Mouse (Mus musculus): ENCODE results near the gene Krt90.
"Not testable (repeated sequence)": the region's sequence is repeated elsewhere in the genome, so short reads cannot be mapped to it uniquely, and the experiment has no call there.

The Krt90 gene

GRCm38 (mm10) chr15:101562850-101563249 is at the start of gene Krt90:
Krt90 (minus strand) TSS chr15:101562950.
- DNase-seq = no peak

DNA sequence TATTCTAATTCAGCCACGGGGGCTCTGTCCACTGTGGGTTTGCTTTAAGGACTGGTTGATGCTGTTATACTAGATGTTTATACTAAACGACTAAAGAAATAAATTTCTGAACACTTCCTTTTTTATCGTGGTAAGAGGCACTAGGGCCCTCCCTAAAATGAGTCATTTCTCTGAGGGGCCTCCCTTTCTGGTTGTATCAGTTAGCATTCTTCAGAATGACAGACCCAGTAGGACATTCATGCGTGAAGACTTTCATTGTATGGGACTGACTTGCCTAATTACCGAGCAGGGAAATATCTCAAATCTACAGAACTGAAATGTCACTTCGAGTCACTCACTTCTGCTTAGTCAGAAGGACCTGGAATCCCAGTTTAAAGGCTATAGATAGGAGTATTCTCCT is 36.4 kb upstream of the Krt90 start:
- DNase-seq = no peak

GRCm38 (mm10) chr15:101588216-101588615 is 25.5 kb upstream of the Krt90 start:
- no peak for DNase-seq

GRCm38 (mm10) chr15:101584456-101584855 is 21.7 kb upstream of the Krt90 start:
- DNase-seq = no peak

- DNase-seq = no peak
These were observed 20.6 kb upstream of the Krt90 start for GRCm38 (mm10) chr15:101583211-101583965.

DNA sequence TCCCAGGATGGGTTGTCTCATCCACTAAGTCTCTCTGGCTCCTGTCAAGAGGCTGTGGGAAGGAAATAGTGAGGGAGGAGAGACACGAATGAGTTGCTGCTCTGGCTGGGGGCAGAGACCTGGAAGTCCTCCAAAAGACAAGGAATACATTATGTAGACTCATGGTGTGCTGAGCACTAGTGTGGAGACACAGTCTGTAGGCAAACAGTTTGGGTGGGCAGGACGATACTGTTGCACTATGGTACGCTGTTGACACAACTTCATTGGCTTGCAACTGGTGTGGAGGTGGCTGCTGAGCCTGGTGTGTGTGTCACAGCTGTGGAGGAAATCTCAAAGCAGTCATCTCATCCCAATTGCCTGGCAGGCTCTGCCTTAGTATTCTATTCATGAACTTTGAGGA is 19.0 kb upstream of the Krt90 start:
- DNase-seq = no peak

DNA sequence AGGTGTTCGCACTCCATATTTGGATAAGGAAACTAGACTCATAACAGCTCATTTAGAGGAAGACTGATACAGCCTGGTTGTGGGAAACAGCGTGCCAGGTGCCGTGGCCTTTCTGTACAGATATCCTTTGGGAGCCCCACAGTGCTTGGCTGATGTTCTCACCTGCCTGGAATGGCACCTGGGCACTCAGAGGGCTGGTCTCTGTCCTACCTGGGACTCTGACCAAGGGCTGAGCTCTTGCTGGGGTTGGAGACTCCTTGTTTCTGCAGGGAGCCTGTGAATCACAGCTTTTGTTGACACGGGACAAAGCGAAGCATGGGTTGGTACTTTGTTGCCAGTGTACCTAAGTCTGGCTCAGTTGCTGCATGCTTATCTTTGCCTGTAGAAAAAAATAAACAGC is 12.8 kb upstream of the Krt90 start:
- DNase-seq = no peak

DNA sequence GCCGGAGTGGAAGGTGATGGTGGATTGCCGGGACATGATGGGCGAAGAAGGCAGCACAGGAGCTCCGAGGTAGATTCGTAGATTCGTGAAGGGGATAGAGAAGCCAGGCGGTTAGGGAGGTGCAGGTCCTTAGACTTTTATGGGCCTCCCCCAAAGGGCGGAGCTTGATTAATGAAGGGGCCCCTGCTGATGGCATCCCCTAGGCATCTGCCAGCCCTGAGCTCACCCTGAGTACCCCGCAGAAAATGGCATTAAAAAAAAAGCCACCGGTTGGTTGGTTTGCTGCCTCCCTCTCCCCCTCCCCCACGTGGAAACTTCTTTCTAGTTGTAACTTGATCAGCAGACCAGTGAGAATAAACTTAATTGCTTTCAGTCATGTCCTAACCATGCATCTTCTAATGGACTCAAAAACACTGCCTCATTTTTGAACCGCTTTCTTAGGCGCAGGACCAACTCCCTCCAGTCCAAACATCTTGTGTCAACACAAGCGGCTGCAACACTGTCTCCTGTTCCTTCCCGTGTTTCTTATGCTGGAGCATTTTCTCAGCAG is 11.1 kb upstream of the Krt90 start, which contains the start of gene Krt75:
Gene Krt75 (minus strand): TSS at position 109 of the 550 bp plus-strand sequence.
- no peak for DNase-seq

- no peak for DNase-seq
These were observed 5.0 kb upstream of the Krt90 start for GRCm38 (mm10) chr15:101567780-101568179.

DNA sequence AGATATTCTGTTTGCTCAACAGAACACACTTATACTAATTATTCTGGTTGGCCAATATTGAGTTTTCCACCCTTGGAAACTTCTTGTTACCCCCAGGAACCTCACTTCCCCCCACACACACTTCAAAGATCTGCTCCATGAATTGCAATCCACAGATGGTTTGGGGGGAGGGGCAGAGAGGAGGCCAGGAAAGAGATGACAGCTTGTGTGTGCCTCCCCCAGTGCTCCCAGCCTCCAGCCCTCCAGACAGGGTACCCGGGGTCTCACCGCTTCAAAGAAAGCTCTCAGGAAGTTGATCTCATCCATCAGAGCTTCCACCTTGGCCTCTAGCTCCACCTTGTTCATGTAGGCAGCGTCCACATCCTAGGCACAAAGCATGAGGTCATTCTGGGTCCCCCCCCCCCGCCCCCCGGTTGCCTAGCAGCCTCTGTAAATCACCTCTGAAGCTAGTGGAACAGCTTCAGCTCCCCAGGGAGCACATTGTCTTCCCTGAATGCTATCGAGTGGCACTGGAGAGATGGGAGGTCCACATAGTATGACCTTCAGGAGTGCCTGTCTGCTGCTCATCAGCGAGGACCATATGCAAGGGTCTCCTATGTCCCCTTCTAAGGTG is 4.6 kb downstream of the Krt90 start:
- no peak for DNase-seq

DNA sequence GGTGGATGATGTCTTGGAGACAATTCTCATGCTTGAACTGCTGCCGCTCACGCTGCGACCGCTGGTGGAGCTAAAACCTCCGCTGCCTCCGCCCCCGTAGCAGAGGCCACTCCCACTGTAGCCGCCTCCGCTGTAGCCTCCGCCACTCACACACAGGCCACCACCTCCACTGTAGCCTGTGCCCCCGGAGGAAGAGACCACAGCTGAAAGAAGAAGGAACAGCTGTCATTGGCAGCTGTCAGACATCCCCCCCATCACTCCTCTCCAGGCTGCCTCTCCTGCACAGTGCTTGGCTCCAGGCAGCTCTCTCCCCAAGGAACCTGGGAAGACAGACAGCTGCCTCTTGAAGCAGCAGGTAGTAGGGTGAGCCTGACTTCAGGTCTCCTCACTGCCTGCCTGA is 9.6 kb downstream of the Krt90 start:
- no peak for DNase-seq

DNA sequence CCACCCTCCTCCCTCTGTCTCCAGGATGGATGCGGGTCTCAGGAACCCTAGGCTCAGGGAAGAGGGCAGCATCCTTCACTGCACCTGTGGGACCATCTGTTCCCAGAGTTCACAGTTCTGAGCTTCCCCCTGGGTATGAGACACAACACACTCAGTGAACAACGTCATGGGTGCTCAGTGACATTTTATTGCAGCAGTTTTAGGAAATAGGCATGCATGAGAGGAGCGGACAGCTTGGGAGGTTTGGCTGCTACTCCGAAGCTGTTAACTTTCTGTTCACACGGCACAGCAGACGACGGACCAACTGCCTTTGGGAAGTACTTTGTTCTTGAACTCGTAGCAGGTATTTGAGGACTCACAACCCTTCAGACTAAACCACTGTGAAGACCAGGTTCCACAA is 10.6 kb downstream of the Krt90 start:
- DNase-seq = no peak

- DNase-seq = no peak
These were observed 12.2 kb downstream of the Krt90 start, which contains the start of gene Krt82 for GRCm38 (mm10) chr15:101550567-101550966. Krt82 (minus strand) TSS chr15:101550667.

DNA sequence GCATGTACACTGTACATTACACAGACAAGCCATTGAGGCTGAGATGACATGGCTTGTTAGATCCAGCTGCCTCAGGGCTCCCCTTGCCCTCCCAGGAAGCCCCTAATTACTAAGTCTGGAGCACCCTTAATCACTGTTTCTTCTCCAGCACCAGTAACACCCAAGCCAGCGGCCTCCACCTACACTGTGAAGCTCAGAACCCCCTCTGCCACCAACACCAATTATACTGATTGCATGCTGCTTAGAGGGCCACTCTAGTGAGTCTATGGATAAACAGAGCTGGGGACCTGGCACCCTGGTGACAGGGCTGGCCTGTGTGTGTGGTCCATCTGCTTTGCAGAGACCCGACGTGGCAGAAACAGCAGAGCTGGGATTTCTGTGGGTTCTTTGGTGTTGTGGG is 18.3 kb downstream of the Krt90 start:
- no peak for DNase-seq

DNA sequence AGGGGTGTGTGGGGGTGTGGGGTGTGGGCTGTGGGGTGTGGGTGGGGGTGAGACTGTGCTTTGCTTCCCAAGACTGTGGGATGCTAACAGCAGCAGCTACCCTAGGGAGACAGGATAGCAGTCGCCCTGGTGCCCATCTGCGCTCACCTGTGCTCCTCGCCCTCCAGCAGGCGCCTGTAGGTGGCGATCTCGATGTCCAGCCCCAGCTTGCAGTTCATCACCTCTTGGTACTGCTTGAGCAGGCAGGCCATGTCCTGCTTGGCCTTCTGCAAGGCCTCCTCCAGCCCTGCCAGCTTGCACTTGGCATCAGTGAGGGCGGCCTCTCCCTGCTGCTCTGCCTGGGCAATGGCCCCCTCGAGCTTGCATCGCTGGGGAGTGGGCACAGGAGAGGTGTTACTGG is 20.2 kb downstream of the Krt90 start:
- DNase-seq = no peak

DNA sequence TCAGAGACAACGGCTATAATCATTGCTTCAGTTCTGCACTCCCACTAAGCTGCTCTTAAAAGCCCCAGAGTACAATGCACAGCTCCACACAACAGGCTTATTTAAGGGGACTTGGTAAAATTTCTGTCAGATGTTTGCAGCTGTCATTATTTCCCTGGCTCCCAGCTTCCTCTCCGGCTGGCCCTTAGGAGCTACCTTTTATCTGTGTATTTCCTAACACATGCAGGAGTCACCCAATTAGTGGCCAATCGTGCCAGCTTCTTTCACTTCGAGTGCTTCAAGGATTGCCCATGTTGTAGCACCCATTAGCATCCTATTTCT is 24.2 kb downstream of the Krt90 start:
- no peak for DNase-seq

DNA sequence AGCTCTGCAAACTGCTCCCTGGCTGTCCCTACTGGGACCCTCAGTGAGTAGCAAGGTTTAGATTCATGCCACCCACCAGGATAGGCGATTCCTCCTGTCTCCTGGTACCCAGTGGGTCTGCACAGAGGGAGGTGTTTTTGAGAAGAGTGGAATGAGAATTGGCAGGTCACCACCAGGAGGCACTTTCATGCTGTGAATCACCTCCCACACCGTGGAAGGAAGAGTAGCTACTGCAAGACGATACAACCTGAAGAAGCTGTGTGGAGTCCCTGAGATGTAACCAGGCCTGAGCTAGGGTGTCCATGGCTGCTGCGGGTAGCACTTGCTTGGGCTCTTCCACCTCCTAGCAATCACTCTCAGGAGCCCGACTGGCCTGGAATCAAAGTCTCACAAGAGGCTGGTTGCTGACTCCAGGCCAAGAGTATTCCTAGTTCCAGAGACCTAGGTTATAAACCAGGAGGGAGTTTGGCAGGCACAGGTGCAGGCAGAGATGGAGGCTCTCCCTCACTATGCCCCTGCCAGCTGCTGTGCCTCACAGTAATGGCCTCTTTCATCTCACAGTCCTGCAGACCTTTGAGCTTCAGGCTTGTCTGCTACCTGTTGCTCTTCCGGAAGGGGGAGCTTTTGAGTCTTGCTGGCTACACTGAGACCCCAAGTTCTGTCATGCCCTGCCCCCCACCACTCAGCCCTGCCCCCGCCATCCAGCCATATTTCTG is 24.7 kb downstream of the Krt90 start:
- DNase-seq = no peak

DNA sequence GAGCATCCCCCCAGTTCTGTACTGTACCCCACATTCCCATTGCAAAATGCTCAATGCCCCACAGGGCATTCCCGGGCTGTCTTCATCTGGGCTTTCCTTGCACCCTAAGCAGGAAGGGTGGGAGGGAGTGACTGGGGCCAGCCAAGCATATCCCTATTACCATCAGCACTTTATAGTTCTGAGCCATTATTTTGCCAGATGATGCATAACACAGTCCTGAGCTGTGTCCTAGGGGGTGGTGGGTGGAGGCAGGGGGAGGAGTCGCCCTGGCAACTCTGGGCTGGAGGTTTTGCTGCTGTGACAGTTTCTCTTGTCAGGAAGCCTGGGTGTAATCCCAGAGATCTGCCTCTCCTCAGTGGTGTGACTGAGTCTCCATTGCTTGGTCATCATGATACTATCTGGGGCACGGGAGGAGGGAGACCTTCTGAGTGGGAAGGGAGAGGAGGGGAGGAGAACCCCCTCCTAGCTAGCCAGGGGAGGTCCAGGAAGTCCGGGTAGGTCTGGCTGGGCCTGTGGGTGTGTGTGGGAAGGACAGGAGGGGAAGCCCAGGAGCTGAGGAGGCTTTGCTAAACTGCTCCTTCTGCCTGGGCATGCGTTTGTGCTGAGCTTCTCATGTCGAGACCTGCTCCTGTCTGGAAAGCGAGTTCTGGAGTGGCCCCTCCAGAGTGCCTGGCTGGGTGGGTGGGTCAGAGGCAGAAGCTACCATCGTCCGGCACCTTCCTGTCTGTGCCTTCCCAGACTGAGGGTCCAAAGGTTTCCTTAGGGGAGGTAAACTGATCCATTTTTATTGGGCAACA is 26.5 kb downstream of the Krt90 start:
- no peak for DNase-seq

DNA sequence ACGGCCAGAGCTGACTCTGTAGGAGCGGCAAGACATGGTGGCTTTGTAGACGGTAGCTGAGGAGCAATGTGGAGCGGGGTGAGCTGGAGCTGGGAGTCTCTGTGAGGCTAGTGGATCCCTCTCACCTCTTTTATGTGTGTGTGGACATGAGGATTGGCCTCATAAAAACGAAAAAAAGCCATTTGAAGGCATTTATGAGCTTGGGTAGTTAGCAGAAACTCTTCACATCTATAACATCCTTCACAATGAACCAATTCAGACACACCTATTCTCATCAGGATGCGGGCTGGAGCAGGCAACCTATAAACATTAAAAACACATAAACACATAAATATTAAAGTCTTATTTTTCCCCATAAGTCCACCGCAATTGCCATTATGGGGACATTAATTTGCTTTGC is 30.0 kb downstream of the Krt90 start, which contains the start of gene Krt84:
Gene Krt84 (minus strand): TSS at position 101 of the 400 bp plus-strand sequence.
- no peak for DNase-seq

DNA sequence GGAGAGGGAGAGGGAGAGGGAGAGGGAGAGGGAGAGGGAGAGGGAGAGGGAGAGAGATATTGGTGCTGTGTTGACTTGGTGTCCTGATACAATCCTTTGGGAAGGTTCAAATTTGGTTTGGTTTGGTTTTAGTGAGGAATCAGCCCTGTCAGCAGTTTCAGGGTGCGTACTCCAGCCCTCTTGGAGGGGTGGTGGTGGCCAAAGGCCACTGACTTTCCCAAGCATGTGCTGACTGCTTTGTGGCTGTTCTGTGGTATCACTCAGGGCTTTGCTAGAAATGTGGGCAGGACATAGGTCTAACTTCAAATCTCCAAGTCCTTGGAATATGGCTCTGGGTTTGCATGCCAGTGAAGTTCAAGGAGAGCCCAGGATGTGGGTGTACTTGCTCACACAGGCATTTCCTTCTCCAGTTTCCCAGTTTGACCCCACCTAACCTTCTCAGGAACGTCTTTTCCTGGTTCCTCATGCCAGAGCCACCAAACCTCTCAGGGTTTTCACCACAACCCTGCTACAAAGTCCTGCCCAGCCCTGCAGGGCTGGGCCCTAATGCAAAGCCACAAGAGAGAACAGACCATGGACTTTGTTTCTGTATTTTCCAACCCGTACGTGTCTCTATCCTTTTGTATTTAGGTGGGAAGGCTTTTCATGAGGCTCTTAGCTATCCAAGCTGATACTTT is 40.1 kb downstream of the Krt90 start:
- no peak for DNase-seq

DNA sequence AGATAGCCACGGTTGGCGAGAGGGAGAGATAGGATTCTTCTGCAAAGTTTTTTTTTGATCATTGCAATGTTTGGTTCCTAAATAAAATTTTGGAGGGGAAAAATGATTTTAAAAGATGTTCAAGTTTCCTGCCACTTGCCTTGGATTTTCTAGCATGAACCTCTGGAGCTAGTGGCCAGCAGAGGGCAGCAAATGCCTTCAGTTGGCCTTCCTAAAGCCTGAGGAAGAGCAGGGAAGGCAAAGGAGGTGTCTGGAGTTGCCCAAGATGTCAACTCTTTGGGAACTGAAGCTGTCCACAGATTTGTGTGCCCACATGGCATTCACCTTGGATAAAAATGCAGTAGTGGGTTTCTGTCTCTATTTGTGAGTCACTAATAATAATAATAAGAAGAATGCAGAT is 43.0 kb downstream of the Krt90 start:
- DNase-seq = peak; percentile 58

DNA sequence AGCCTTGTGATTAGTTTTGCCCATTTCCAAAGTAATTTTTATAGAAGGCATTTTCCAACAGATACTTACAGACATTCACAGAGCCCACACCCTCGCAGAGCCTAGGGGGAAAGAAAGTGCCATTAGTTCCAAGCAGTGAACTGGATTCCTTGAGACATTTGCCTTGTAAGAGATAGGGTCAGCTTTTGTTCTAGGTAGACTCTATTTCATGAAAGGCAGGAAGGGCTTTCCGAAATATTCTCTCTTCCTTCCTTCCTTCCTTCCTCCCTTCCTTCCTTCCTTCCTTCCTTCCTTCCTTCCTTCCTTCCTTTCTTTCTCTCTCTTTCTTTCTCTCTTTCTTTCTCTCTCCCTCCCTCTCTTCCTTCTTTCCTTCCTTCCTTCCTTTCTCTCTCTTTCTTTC is 45.6 kb downstream of the Krt90 start, which contains the start of gene Gm49425:
Gene Gm49425 (minus strand): TSS at position 101 of the 400 bp plus-strand sequence.
- not testable (repeated sequence) for DNase-seq
